Mouse (Mus musculus): ENCODE data around the gene Slc24a2.

The Slc24a2 gene

DNA sequence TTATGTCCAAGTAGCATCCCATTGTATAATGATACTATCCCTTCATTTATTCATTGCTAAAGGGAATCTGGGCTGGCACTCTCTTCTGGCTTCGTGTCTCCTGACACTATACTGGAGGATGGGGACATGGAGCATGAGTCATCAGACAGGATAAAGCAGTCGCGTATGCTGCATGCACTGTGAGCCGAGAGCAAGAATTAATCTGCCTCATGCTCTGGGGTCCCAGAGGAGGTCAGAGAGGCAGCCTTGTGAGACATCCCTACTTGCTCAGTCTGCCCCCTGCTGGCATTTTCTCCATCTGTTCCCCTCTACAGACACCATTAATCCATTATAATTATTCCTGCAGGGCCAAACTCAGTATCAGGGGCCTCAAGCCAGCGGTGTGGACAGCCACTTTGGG is 276.8 kb downstream of the Slc24a2 start:
- no peak for DNase-seq (ENCODE audit: low spot score in 2 of 2)

DNA sequence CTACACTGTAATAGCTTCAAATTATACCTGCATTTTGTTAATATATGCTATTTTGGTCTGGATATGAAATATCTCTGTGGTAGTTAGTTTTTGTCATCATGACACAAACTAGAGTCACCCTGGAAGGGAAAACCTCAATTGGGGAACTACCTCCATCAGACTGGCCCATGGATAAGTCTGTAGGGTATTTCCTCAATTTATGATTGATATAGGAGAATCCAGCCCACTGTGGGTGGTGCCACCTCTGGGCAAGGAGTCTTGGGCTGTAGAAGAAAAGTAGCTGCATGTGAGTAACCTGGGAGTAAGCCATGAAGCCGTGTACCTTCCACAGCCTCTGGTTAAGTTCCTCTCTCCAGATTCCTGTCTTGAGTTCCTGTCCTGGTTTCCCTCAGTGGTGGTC is 281.5 kb downstream of the Slc24a2 start:
- no peak for DNase-seq (ENCODE audit: low spot score in 2 of 2)

GRCm38 (mm10) chr4:86943296-86943695 is 287.0 kb downstream of the Slc24a2 start:
- DNase-seq (ENCODE audit: low spot score in 2 of 2): no peak

DNA sequence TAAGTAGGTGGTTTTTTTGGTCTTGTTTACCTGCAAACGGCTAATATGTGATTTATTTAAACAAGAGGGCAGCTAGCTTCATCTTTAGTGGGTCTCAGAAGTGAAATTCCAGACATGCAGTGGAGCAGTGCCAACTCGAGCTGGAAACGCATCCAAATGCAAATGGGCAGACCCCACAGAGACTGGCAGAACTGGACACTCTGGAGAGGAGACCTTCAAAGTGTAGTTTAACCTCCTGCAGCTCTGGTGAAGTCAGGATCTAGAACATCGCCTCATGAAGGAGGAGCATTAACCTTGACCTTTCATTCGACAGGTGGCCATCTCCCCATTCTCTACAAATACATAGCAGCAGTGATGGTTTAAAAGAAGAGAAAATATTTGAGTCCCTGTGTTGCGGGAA is 287.6 kb downstream of the Slc24a2 start:
- no peak for DNase-seq (ENCODE audit: low spot score in 2 of 2)

DNA sequence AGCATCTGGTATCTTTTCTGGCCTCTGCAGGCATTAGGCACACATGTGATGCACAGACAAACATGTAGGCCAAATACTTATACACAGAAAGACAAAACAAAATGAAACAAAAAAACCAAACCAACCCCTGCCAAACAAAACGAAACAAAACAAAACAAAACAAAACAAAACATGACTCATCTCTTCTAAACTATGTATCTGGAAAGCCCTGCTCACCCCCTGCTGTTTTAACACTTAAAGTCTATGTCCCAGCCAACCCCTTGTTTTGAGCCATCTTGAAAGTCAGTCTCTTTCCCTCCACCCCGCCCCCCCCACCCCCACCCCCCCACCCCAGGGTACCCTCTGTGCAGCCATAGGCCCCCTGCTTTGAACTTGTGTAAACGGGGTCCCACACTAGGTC is 293.6 kb downstream of the Slc24a2 start:
- DNase-seq (ENCODE audit: low spot score in 2 of 2): no peak

DNA sequence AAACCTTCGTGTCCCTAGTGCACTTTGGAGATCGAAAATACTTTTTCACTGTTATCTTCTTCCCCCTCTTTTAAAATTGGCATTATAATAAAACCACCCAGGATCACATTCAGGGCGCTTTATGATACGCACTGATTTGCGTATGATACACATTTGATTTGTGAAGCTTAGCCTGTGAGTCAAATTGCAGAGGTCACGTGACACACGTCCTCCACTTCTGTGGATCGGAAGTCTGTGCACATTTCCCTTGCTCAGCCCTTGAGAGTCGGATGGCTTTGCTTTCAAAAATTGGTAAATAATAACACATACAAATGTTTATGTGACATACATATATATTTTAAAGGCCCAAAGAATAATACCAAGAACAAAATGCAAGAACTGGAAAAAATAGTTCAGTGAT is 294.1 kb downstream of the Slc24a2 start:
- no peak for DNase-seq (ENCODE audit: low spot score in 2 of 2)

Data from right cerebral cortex, adult 2 months (tissue).